Mouse (Mus musculus) naive thymus-derived CD4-positive, alpha-beta T cell, adult 2 months (primary cell): ENCODE measurements around the gene Tha1.

ENCODE experiments used
- DNase-seq: peaks from one replicate; pipeline ENCODE4 v3.0.0-alpha.2; 2011; ENCODE audit warnings: low read depth

The Tha1 gene

GRCm38 (mm10) chr11:117881787-117882186 lies 8.5 kb upstream of the Tha1 start:
- peak; percentile 57 for DNase-seq

- DNase-seq, result no peak
Observed at GRCm38 (mm10) chr11:117880977-117881358, 7.7 kb upstream of the Tha1 start.

GRCm38 (mm10) chr11:117880336-117880976 lies 7.2 kb upstream of the Tha1 start:
- DNase-seq, result no peak

DNA sequence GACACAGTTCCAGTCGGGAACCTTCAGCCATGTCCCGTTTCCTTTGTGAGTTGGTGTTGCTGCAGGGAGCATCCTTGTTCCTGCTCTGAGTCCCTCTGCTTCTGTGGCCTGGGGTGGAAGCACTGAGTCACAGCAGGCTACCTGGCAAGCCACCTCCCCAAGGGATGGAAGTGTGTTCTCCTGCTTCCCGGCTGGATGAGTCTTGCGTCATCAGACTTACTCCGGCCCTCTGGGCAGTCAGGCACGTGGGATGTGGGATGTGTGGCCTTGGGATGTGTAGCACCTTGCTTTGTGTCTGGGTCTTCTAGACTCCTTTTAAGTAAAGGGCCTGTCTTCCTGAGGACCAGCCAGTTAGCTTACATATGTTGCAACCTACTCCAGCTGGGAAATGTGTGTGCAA lies 6.4 kb upstream of the Tha1 start:
- DNase-seq, result no peak

DNA sequence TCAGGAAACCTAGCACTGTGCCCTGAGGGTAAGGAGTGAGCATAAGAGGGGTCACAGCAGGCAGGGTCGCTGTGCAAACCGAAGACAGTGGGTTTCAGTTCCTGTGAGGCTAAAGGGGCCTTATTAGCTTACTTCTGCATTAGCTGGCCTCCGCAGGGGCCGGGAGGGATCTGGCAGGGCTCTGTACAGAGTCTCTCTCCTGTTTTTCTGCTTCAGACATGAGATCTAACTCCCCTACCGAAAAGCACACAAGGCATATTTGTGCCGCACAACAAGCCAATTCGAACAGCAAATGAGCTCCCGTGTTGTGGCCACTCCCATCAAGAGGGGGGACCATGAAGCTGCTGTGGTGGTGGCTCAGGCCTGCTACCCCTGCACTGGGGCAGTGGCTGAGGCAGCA lies 5.6 kb upstream of the Tha1 start:
- no peak for DNase-seq

- DNase-seq, result peak; percentile 90
Observed at GRCm38 (mm10) chr11:117877917-117878745, 4.8 kb upstream of the Tha1 start.

- no peak for DNase-seq
Observed at GRCm38 (mm10) chr11:117875681-117876080, 2.4 kb upstream of the Tha1 start.

DNA sequence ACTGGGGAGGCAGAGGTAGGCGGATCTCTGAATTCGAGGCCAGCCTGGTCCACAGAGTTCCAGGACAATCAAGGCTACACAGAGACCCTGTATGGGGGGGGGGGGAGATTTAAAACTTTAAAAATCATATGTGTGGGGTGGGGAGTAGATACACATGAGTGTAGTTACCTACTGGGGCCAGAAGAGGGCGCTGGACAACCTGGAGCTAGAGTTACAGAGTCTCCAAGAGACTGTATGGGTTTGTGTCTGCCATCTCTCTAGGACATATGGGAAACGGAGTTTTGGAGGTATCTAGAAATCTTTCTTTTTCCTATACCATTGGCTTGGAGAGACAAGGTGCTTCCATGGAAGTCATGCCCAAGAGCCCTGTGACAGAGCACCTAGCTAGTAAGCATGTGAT lies 1.1 kb upstream of the Tha1 start:
- peak; percentile 68 for DNase-seq

- DNase-seq, result peak; percentile 91
Observed at GRCm38 (mm10) chr11:117871911-117872584, 1.2 kb downstream of the Tha1 start.

DNA sequence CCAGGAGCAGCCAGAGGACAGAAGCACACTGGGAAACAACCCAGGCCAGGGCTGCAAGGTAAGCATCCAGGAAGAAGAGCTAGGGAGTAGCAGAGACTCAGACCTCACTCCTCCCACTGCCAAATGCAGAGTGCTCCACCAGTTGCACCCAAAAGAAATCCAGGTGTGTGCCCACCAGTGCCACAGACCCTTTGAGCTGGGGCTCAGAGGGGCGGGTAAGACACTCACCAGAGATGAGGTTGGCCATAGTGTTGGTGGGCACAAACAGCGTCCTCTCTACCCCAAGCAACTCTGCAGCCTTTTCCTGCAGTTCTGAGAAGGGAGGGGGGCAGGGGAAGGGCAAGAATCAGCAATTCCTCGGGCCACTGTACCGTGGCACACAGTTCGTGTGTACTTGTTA lies 1.9 kb downstream of the Tha1 start:
- DNase-seq, result no peak

DNA sequence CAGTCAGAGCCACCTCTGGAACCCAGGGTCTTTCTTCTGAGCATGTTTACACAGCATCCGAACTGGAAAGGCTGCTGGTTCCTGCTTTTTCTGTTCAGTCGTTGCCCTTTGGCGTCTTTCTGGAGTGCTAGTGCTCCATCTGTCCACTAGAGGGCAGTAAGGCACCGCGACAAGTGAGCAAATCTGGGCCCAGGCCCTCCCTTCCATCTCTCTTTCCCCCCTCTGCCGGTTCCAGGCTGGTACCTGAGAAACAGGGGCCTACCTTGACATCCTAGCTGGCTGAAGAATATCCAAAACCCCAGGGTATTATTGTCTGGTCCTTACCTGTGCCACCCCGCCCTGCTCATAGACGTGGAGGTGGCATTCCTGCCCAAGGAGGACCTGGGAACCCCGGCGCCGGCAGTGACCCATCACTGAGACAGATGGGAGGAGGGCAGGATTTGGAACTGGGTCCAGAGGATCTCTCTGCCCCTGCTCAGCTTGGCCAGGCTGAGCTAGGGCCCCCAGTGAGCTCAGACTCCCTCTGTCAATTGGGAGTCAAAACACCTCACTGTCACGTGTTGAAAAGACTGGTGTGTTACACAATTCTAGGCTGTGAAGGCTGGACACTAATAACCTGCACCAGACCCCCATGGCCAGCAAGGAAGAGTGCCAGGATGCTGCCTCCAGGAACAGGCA lies 2.5 kb downstream of the Tha1 start:
- peak; percentile 92 for DNase-seq

- no peak for DNase-seq
Observed at GRCm38 (mm10) chr11:117865988-117866387, 7.3 kb downstream of the Tha1 start.

DNA sequence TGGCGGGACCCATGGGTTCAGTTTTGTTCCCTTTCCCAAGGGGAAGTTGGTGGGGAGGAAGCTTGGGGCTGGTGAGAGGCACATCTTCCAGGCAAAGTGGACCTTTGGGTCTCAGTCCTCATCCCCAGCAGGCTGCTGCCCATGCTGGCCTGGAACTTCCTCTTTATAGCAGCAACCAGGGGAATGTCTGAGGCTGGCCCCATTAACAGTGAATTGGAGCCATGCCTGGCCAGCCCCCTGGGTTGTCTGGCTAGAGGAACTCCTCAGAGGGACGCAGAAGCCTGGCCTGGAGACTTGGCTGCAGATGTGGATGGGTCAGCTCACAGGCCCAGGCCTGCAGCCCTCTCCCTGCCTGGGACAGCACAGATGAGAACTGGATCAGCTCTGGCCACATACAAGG lies 8.5 kb downstream of the Tha1 start:
- DNase-seq, result no peak

GRCm38 (mm10) chr11:117863174-117863856 lies 10.0 kb downstream of the Tha1 start:
- no peak for DNase-seq

- peak; percentile 54 for DNase-seq
Observed at GRCm38 (mm10) chr11:117860601-117861000, 12.7 kb downstream of the Tha1 start, which contains the start of gene Tmem235. TSS of gene Tmem235 (plus strand) at chr11:117860752.

DNA sequence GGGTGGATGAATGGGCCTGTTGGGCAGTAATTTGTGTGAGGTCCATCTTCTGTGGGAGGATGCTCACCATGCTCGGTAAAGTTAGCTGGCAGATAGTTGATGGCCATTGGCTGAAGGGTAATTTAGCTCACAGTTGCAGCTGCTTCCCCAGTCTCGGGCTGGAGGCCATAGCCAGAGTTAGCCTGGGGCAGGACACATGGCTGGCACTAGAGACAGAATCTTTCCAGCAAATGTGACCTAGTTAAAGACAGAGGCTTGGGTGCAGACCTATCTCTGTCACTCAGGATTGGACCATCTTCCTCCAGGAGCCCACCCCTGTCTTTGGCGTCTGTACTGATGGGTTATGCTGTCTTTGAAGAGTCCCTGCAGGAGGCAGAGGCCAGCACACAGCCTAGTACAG lies 14.9 kb downstream of the Tha1 start:
- DNase-seq, result no peak

DNA sequence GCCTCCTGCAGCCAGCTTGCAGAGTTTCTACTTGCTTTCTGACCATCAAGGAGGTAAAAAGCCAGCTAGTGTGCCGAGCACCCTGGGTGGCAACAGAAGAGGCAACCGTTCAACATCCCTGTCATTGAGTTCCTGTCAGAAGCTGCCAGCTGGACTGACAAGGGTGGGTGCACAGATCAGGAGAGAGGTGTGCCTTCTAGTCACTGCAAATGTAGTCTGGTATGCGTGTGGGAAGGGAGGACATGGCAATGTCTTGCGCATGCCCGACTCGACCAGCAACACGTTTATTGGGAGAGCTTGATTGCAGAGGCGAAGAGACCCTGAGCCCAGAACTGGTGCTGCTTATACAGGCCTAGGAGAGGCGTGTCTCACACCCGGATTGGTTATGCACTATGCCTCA lies 15.8 kb downstream of the Tha1 start:
- no peak for DNase-seq

DNA sequence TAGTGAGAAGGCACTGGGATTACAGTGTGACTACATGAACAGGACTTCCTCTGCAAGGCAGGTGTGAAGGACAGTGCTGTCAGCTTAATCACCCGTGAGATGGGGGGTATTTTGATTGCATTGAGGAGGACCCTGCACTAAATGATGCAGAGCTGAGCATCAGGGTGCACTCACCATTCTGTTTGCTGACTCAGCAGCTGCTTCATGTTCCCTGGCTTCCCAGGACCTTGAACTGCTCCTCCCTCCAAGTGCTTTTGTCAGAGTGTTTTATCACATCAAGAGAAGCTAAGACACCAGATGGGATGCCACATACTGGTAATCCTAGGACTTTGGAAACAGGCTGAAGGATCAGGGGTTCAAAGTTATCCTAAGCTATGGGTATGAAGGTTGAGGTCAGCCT lies 17.3 kb downstream of the Tha1 start:
- no peak for DNase-seq

- no peak for DNase-seq
Observed at GRCm38 (mm10) chr11:117855360-117855759, 17.9 kb downstream of the Tha1 start.

- no peak for DNase-seq
Observed at GRCm38 (mm10) chr11:117854241-117854640, 19.0 kb downstream of the Tha1 start.

DNA sequence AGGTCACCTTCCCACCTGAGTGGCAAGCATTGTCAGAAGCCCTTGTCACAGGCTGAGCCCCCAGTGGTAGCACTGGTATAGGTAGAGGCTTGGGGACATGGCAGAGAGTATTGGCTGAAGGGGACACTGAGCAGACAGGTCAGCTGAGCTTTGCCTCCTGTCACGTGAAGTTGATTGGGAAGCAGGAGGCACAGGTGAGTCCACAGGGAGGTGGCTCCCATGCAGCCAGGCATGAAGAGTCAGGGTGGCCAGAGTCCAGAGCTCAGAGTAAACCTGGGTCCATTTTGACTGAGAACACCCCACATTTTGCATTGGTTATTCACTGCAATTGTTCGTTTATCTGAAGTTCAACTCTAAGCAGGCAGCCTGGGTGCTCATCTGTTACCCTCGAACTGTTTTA lies 20.4 kb downstream of the Tha1 start:
- no peak for DNase-seq
